Mouse (Mus musculus): ENCODE results near the gene Atrnl1.
A peak's percentile ranks its signal among the peaks of the same experiment; 100 is the strongest.

Atrnl1 gene

DNA sequence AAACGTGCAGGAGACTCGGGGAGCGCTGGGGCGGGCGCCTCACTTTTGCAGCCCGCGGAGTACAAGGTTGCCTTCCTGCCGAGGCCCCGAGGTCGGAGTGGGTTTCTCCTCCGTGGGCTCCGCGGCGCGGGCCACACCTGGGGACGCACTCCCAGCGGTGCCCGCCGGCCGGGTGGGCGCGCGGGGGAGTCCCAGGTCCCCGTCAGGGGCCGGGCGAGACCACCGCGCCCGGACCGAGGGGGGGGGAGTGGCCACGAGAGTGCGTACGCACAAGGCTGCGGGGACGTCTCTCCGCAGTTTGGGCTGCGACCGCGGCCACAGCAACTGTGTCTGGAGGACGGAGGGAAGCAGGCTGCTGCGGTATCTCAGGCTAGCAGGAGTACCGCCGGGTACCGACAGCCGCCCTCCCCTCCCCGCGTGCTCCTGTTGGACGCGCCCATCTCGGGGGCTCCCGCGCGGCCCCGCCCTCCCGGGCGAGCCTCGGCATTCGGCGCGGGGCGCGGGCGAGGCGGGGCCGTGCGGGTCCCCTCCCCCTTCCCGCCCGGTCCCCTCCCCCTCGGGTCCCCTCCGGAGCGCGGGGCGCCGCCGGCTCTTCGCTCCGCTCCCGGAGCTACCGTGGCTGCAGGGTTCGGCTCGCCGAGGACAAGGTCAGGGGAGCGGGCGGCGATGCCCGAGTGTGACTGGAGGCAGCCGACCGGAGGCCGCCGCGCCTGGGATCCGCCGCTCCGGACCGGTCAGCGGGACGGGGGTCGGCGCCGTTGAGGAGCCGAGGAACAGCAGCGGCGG, at the start of gene Atrnl1:
Atrnl1 (plus strand) TSS at position 559 of the 786 bp plus-strand sequence.
- DNase-seq (ENCODE audit: low read depth, low spot score) = peak; percentile 81

- no peak for DNase-seq (ENCODE audit: low read depth, low spot score)
These were observed 49.3 kb upstream of the Atrnl1 start for GRCm38 (mm10) chr19:57561486-57561885.

- DNase-seq (ENCODE audit: low read depth, low spot score) = no peak
These were observed 41.8 kb upstream of the Atrnl1 start for GRCm38 (mm10) chr19:57569040-57569439.

GRCm38 (mm10) chr19:57572360-57573237, 38.2 kb upstream of the Atrnl1 start:
- no peak for DNase-seq (ENCODE audit: low read depth, low spot score)

- no peak for DNase-seq (ENCODE audit: low read depth, low spot score)
These were observed 37.4 kb upstream of the Atrnl1 start for GRCm38 (mm10) chr19:57573470-57573869.

GRCm38 (mm10) chr19:57575027-57575426, 35.8 kb upstream of the Atrnl1 start:
- no peak for DNase-seq (ENCODE audit: low read depth, low spot score)

GRCm38 (mm10) chr19:57576836-57577235, 34.0 kb upstream of the Atrnl1 start:
- peak; percentile 69 for DNase-seq (ENCODE audit: low read depth, low spot score)

DNA sequence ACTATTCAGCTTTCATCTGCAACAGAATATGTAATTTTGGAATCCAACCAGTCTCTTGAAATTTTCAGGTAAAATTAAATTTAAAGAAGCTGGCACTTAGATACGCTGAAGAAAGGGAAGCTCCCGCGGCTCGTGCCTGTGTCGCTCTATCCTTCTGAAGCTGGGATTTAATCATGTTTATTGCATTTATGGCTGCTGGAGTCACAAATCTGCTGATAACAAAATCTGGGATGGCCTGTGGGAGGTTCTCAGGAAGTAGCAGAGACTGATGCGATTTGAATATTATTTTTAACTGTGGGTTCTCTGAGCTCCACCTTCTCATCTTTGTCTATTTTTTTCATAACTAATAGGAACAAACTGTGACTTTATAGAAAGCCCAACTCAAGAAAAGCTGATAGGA, 33.6 kb upstream of the Atrnl1 start:
- DNase-seq (ENCODE audit: low read depth, low spot score) = no peak

DNA sequence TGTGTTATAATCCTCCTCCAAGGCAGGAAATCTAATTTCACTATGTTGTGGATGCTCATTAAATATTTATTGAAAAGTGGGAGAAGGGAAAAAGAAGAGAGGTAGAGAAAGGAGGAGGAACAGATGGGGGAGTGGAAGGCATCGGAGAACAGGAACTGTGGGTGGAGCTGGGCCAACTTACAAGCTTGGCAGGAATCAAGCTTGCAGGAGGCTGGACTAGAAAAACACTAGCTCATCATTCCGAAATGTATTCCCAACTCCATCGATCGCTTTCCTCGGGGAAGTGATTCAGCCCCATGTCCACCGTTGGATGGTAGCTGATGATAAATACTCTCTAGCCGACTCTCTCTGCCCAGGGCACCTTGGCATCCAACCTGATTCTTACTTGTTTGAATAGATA, 29.9 kb upstream of the Atrnl1 start:
- no peak for DNase-seq (ENCODE audit: low read depth, low spot score)

DNA sequence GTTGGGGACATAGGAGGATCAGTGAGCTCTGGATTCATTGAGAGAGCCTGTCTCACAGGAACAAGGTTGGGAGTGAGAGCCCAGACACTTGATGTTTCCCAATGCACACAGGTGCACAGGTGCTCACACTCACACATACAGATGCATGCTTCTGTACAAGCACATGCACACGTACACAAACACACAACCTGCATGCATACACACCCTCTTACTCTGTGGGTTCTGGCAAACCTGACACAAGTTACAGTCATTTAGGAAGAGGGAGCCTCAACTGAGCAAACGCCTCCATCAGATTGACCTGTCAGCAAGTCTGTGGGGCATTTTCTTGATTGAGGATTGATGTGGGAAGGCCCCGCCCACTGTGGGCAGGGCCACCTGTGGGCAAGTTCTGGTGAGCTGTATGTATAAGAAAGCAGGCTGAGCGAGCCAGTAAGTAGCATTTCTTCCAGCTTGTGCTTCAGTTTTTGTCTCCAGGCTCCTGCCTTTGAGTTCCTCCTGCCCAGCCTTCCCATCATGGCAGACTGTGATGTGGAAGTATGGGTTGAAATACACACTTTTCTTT, 25.5 kb upstream of the Atrnl1 start:
- DNase-seq (ENCODE audit: low read depth, low spot score) = peak; percentile 33

GRCm38 (mm10) chr19:57586172-57586571, 24.7 kb upstream of the Atrnl1 start:
- peak; percentile 38 for DNase-seq (ENCODE audit: low read depth, low spot score)

DNA sequence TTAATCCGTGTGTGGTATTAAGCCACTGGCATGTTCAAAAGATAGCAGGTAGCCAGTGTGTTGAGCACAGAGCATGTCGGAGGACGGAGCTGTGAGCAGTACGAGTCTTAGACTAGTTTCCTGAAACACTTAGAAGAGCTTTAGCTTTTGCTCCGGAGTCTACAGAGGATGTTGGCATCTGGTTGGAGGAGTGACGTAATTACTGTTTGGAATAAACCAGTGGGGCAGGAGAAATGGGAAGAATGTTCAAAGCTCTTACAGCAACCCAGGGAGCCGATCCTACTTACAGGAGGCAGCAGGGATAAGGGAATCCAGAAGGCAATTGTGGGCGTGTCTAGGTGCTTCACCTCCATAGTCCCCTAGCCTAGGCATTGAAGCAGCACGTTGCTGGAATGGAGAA, 21.3 kb upstream of the Atrnl1 start:
- peak; percentile 15 for DNase-seq (ENCODE audit: low read depth, low spot score)

GRCm38 (mm10) chr19:57590895-57591294, 19.9 kb upstream of the Atrnl1 start:
- DNase-seq (ENCODE audit: low read depth, low spot score) = no peak

DNA sequence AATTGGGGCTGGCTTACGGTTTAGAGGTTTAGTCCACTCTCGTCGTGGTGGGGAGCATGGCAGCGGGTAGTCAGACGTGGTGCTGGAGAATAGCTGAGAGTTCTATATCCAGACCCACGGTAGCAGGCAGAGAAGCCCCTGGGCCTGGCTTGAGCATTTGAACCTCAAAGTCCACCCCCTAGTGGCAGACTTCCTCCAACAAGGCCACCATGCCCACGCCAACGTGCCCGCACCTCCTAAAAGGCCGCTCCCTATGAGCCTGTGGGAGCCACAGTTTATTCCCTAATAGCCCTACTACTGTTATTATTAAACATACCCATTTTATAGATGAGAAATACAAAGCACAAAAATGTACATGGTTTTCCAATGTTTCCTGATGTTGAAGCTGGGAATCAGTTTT, 19.2 kb upstream of the Atrnl1 start:
- peak; percentile 38 for DNase-seq (ENCODE audit: low read depth, low spot score)

GRCm38 (mm10) chr19:57592355-57592754, 18.5 kb upstream of the Atrnl1 start:
- DNase-seq (ENCODE audit: low read depth, low spot score) = no peak

DNA sequence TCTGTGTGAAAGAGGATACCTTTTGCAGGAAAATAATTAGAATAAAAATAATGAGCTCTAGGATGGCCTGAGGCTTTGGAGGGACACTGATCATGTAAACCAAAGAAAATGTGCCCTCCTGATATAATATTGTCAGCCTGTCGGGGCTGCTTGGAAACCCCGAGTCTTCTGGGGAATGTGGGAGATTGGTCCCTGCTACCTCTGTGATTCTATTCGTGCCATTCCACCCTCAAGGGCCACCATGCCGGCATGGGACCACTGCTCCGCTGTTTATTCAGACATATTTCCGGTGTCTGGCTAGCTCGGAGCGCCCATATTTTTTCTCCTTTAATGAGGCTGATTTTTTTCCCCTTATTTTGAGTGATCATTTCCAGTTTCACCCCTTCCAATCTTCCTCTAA, 11.7 kb upstream of the Atrnl1 start:
- DNase-seq (ENCODE audit: low read depth, low spot score) = no peak

GRCm38 (mm10) chr19:57600233-57600929, 10.5 kb upstream of the Atrnl1 start:
- no peak for DNase-seq (ENCODE audit: low read depth, low spot score)

DNA sequence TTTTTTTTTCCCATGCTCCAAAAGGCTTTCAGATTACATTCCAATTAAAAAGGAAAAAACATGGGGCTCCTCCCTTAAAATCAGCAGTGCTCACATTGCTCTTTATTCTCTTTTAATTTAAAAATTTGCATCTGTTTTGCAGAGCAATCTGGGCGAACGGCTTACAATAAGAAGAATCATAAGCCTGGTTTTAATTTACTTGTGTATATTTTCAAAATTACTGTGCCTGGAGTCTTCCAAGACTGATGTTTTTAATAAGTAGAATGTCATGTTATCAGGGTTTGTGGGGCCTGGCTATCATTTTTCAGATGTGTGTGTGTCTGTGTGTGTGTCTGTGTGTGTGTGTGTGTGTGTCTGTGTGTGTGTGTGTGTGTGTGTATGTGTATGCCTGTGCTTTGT, 9.9 kb upstream of the Atrnl1 start:
- no peak for DNase-seq (ENCODE audit: low read depth, low spot score)

DNA sequence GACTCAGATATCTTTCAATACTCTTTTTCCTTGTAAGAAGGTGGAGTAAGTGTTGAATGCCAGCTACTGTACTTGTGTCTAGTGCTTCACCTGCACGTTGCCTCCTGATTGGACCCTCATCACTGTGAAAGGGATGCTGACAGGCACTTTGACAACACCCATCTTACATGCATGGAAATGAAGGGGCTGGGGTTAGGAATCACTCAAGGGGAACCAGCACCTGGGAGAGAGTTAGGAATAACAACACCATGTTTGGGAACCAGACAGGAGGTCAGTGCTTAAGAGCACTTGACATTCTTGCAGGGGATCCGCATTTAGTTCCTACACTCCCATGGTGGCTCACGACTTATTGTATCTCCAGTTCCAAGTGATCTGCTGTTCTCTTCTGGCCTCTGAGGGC, 7.2 kb upstream of the Atrnl1 start:
- DNase-seq (ENCODE audit: low read depth, low spot score) = no peak

- no peak for DNase-seq (ENCODE audit: low read depth, low spot score)
These were observed 4.9 kb upstream of the Atrnl1 start for GRCm38 (mm10) chr19:57605941-57606340.

DNA sequence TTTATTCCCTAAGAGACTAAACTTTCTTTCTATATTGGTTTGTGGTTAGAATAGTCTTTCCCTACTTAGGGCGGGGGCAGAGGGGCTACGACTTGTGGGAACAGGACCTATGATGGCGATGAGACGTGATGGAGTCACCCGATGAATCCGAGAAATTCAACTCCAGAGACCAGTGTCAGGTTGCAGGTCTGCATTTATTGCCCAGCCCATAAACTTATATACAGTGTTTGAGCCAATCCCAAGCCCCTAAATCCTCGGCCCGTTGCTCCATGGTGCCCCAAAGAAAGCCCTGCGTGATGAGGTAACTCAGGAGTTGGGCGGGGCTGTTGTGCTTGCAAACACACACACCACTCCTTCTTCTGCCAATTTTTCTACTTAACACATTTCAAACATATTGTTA, 4.5 kb upstream of the Atrnl1 start:
- DNase-seq (ENCODE audit: low read depth, low spot score) = no peak

Measured in R1 (cell line).